Mouse (Mus musculus) kidney, adult 2 months (tissue): ENCODE data around the gene Mllt11. TPM values are rescaled to one million over a fixed set of nuclear protein-coding genes. Genes with fewer than 3 reads are reported as not detected.
A peak's percentile ranks its signal among the peaks of the same experiment; 100 is the strongest.

Experiments
- DNase-seq: peaks from one replicate; pipeline ENCODE4 v3.0.0; 2021
- H3K27ac ChIP-seq: fragments of 200-500 bp; 2 replicates; pipeline ENCODE4 v1.5.1; 2012; ENCODE audit warnings: low read depth, low read length, control low read depth, inconsistent platforms; ENCODE audit not compliant: insufficient read depth
- H3K27me3 ChIP-seq: fragments of 200-500 bp; replicated peaks from 2 replicates; pipeline ENCODE4 v1.6.1; 2012; ENCODE audit warnings: mild to moderate bottlenecking, moderate library complexity, low read length, inconsistent platforms; ENCODE audit not compliant: control insufficient read depth, insufficient read depth
- H3K36me3 ChIP-seq: fragments of 200-500 bp; 2 replicates; pipeline ENCODE4 v1.6.1; 2012; ENCODE audit warnings: mild to moderate bottlenecking, moderate library complexity, low read length, inconsistent platforms; ENCODE audit not compliant: control insufficient read depth, insufficient read depth
- H3K4me1 ChIP-seq: fragments of 200-500 bp; 2 replicates; pipeline ENCODE4 v1.6.1; 2011; ENCODE audit warnings: low read length; ENCODE audit not compliant: control insufficient read depth, insufficient read depth
- H3K4me3 ChIP-seq: fragments of 200-500 bp; 2 replicates; pipeline ENCODE4 v1.5.1; 2011; ENCODE audit warnings: mild to moderate bottlenecking, low read depth, low read length, control low read depth; ENCODE audit not compliant: insufficient read depth
- CTCF ChIP-seq: fragments of 200-500 bp; conservative IDR thresholded peaks from 2 replicates; pipeline ENCODE4 v1.5.1; 2011; ENCODE audit warnings: low read depth, mild to moderate bottlenecking, control low read depth, low read length, moderate library complexity, mixed read lengths; ENCODE audit not compliant: insufficient read depth, insufficient read length
- POLR2A ChIP-seq: fragments of 200-500 bp; IDR thresholded peaks from one replicate; pipeline ENCODE4 v1.6.1; 2011; ENCODE audit warnings: low read depth, low read length, control low read depth
- WGBS: fragments of 180-500 bp; shearing (Covaris S2); methylation state at CpG from one replicate; pipeline ENCODE4 v1.1.7; 2018; 5-methylcytosine and 5-hydroxymethylcytosine counted together
- polyA plus RNA-seq: library from polyadenylated mRNA; depleted of rRNA; stranded (reverse); fragments of >200 nt; gene quantifications from 2 replicates; pipeline ENCODE4 v1.2.3, GENCODE M21; 2012

Mllt11 gene
- polyA plus RNA-seq, 1 experiment: 31.4 TPM

DNA sequence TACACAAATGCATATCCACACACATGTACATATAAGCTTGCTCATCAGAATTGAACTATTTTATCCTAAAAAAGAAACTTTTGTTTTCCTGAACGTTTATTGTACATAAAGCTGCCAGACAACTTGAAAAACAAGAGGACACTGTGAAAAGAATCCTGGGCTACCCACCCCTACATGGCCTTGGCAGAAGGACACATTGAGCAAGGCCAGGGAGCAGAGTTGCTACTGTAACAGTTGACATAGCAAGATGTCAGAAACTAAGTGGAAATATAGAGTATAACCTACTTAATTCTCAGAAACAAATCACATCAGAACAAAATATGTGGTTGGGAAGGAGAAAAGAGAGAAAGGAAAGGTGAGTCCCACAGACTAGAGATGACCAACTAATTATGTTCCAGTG is 50.1 kb downstream of the Mllt11 start:
- no peak overlapping the region for H3K27ac ChIP-seq
- H3K4me3 ChIP-seq: no peak overlapping the region
- TF ChIP-seq CTCF: no peak
- no peak for TF ChIP-seq POLR2A
- no peak for DNase-seq
- no peaks in the 10 kb centered on the region for H3K4me1 ChIP-seq
- 60% methylated on average over 1 of the region's 1 CpGs for WGBS
- no peaks in the 10 kb centered on the region for H3K27me3 ChIP-seq
- no peaks in the 10 kb centered on the region; the same call in none of the 2 replicates for H3K36me3 ChIP-seq

DNA sequence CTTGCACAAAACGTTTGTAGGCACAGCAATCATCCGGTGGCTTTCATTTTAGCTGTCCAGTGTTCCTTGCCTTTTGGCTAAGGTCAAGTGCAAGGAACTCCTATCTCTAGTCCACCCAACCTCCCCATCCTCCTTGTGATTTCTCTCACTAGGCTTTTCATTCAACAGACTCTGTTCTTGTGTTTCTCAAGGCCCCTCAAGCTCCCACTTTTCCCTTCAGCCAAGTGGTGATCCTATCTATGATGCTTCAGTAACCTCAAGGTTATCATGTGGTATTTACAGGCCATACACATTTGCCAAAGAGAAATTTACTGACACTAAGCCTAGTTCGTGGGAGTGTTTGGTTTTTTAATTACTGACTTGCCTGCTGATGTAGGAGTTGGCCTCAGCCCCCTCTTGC is 52.1 kb downstream of the Mllt11 start:
- no peaks in the 10 kb centered on the region for H3K27me3 ChIP-seq
- no peaks in the 10 kb centered on the region; the same call in none of the 2 replicates for H3K36me3 ChIP-seq
- no peak for TF ChIP-seq CTCF
- TF ChIP-seq POLR2A: no peak
- no peak overlapping the region for H3K4me3 ChIP-seq
- 31% methylated on average over 3 of the region's 3 CpGs for WGBS
- no peak for DNase-seq
- no peak overlapping the region for H3K27ac ChIP-seq
- H3K4me1 ChIP-seq: no peaks in the 10 kb centered on the region

DNA sequence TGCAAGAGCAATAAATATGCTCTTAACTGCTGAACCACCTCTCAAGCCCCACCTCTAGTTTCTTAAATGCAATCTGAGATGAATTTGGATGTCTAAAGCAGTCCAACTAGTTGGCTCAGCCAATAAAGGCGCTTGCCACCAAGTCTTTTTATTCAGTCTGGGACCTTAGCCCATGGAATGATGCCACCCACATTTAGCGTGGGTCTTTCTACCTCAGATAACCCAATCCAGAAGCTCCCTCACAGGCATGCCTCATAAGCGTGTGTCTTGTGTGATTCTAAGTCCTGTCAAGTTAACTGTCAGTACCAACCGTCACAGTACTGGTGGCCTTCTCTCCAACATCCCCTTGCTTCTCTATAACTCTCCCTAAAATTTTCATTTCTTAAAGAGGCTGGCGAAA is 53.0 kb downstream of the Mllt11 start:
- Histone ChIP-seq H3K36me3 (no peaks in the 10 kb centered on the region; the same call in none of the 2 replicates), H3K27me3 (no peaks in the 10 kb centered on the region), H3K4me3 (no peak overlapping the region), H3K4me1 (peaks cover 2% of the 10 kb centered on the region; the same call in 1 of the 2 replicates), H3K27ac (no peak overlapping the region)
- no peak for DNase-seq
- WGBS: 92% methylated on average over 5 of the region's 5 CpGs
- TF ChIP-seq CTCF: no peak
- TF ChIP-seq POLR2A: no peak

DNA sequence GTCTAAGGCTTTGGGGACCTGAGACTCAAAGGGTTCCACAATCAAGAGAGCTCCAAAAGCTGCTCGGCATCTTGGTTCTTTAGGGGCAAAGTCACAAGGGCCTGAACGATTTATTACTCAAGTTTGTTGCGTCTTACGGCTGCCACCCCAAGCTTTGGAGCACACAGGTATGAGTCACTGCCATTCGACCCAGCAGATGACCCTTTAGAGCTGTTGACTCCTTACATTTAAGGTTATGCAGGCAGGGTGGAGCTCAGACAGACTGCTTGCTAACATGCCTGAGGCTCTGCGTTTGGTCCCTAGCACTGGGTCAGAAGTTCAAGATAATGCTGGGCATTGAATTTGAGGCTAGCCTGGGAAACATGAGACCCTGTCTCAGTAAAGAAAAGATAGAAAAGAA is 54.4 kb downstream of the Mllt11 start:
- H3K4me3 ChIP-seq: no peak overlapping the region
- no peak for TF ChIP-seq POLR2A
- no peak for TF ChIP-seq CTCF
- H3K36me3 ChIP-seq: no peaks in the 10 kb centered on the region; the same call in none of the 2 replicates
- DNase-seq: no peak
- H3K27me3 ChIP-seq: no peaks in the 10 kb centered on the region; the same call in 1 of the 2 replicates
- peaks cover 3% of the 10 kb centered on the region; the same call in 1 of the 2 replicates for H3K4me1 ChIP-seq
- WGBS: 71% methylated on average over 6 of the region's 6 CpGs
- H3K27ac ChIP-seq: no peak overlapping the region

DNA sequence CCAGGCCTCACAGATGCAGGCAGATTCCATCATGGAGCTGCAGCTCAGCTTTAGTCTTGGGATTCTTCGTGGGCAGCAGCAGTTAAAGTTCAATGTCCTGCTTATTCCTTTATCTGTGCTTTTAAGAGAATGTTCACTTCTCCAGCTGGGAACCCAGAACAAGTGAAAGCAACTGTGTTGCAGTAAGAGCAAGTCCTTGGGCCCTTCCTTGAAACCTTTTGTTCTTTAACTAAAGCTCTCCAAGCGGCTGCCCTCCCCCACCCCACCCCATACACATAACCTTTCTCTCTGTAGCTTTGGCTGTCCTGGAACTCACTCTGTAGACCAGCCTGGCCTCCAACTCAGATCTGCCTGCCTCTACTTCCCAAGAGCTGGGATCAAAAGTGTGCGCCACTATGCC is 55.5 kb downstream of the Mllt11 start:
- no peak for TF ChIP-seq CTCF
- TF ChIP-seq POLR2A: no peak
- WGBS: 80% methylated on average over 3 of the region's 3 CpGs
- no peak overlapping the region for H3K27ac ChIP-seq
- no peak overlapping the region for H3K4me3 ChIP-seq
- H3K4me1 ChIP-seq: peaks cover 3% of the 10 kb centered on the region; the same call in 1 of the 2 replicates
- no peaks in the 10 kb centered on the region; the same call in 1 of the 2 replicates for H3K27me3 ChIP-seq
- no peak for DNase-seq
- no peaks in the 10 kb centered on the region; the same call in 1 of the 2 replicates for H3K36me3 ChIP-seq

DNA sequence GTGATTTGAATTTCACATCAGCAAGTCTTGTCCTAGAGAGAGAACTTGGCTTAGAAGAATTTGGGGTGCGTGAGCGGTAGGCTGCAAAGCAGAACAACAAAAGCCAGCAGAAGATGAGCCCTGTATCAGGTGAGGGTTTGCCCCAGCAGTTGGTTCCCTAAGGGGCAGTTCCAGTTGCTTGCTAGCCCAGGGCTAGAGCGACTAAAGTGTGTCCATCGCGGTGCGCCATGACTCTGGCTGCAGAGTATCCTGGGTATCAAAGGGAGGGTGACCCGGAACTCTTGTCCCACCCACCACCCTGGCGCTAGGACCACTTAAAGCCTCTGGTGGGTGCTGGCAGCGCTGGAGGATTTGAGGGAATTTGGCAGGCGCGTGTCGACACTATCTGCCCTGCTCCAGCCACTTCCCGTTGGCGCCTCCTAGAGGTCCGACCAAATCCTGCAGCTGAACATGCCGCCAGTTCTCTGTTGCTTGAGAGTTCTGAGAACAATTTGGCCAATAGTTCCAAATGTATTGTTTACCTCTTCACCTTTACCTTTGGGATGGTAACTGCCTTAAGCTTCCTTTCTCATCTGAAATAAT is 57.9 kb downstream of the Mllt11 start:
- peak; percentile 89 for DNase-seq
- H3K4me3 ChIP-seq: peak overlapping the region; percentile 20; the same call in 1 of the 2 replicates
- TF ChIP-seq CTCF: peak; percentile 90
- no peak for TF ChIP-seq POLR2A
- H3K27me3 ChIP-seq: no peaks in the 10 kb centered on the region; the same call in 1 of the 2 replicates
- WGBS: 9% methylated on average over 16 of the region's 16 CpGs
- H3K4me1 ChIP-seq: peaks cover 3% of the 10 kb centered on the region; the same call in 1 of the 2 replicates
- no peaks in the 10 kb centered on the region for H3K36me3 ChIP-seq
- H3K27ac ChIP-seq: no peak overlapping the region

DNA sequence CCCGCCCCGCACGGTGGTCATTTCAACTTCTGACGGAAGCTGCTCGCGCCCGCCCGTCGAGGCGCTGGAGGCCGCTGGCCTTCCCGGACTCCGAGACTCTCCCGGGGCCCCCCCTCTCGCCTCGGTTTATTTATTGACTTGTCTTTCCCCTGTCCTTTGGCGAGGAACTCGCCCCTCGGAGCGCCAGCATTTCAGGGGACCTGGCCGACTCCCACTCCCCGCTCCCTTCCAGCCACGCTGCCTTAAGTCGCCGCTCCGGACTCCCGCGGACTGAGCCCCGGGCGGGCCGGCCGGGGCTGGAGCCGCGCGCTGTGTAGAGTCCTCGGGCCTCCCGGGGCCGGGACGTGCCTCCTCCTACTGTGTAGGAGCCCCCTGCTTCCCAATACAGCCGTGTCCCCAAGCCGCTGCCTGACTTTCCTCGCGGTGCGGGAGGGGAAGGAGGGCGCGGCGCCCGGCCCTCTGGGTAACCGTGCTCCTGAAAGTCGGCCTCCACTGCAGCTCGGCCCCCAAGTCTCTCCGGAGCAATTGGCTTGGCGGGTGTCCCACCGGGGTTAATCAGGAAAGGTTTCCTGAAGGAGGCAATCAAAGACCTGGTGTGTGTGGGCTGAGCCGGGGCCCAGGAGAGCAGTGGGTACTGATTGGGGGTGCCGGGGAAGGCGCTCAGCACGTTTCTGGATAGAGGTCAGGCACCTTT is 58.6 kb downstream of the Mllt11 start:
- WGBS: 13% methylated on average over 57 of the region's 58 CpGs
- no peak overlapping the region for H3K27ac ChIP-seq
- no peak for TF ChIP-seq POLR2A
- TF ChIP-seq CTCF: no peak
- H3K27me3 ChIP-seq: no peaks in the 10 kb centered on the region; the same call in 1 of the 2 replicates
- H3K4me1 ChIP-seq: peaks cover 3% of the 10 kb centered on the region; the same call in 1 of the 2 replicates
- DNase-seq: peak; percentile 33
- H3K36me3 ChIP-seq: no peaks in the 10 kb centered on the region
- peak overlapping the region; percentile 30 for H3K4me3 ChIP-seq
